Mouse (Mus musculus) intestine, postnatal 0 days (tissue): ENCODE data around the gene 9130023H24Rik. TPM values are rescaled to one million over a fixed set of nuclear protein-coding genes. Genes with fewer than 3 reads are reported as not detected.

Source experiments
- ATAC-seq: fragments of 200-750 bp; cut with Nextera tagmentation; 2 replicates; pipeline ENCODE4 v1.8.0; 2017; ENCODE audit warnings: mild to moderate bottlenecking, moderate TSS enrichment, moderate library complexity
- H3K27ac ChIP-seq: fragments of 300-500 bp; sonication (generic); 2 replicates; pipeline ENCODE4 v1.5.1; 2014; ENCODE audit warnings: mild to moderate bottlenecking, low read depth, low read length, moderate library complexity
- H3K27me3 ChIP-seq: fragments of 300-500 bp; sonication (generic); replicated peaks from 2 replicates; pipeline ENCODE4 v1.6.1; 2014; ENCODE audit warnings: low read length, mixed read lengths; ENCODE audit not compliant: control insufficient read depth, insufficient read depth
- H3K36me3 ChIP-seq: fragments of 300-500 bp; sonication (generic); 2 replicates; pipeline ENCODE4 v1.6.1; 2014; ENCODE audit warnings: mild to moderate bottlenecking, moderate library complexity; ENCODE audit not compliant: control insufficient read depth, insufficient read depth
- H3K4me1 ChIP-seq: fragments of 300-500 bp; sonication (generic); replicated peaks from 2 replicates; pipeline ENCODE4 v1.6.1; 2014; ENCODE audit warnings: antibody characterized with exemption, low read length, mixed read lengths; ENCODE audit not compliant: control insufficient read depth, insufficient read depth
- H3K4me2 ChIP-seq: fragments of 300-500 bp; sonication (generic); replicated peaks from 2 replicates; pipeline ENCODE4 v1.6.1; 2014; ENCODE audit warnings: low read depth, mild to moderate bottlenecking, moderate library complexity
- H3K4me3 ChIP-seq: fragments of 300-500 bp; sonication (generic); 2 replicates; pipeline ENCODE4 v1.5.1; 2014; ENCODE audit warnings: low read depth, low read length
- H3K9ac ChIP-seq: fragments of 300-500 bp; sonication (generic); 2 replicates; pipeline ENCODE4 v1.6.1; 2014; ENCODE audit warnings: mild to moderate bottlenecking, low read depth, low read length
- H3K9me3 ChIP-seq: fragments of 300-500 bp; sonication (generic); 2 replicates; pipeline ENCODE4 v1.6.1; 2016; ENCODE audit warnings: mixed run types; ENCODE audit not compliant: control insufficient read depth
- CTCF ChIP-seq: sonication (generic); IDR thresholded peaks from 2 replicates; pipeline ENCODE4 v1.5.1; 2016; ENCODE audit warnings: low read depth, mild to moderate bottlenecking, control low read depth, antibody characterized with exemption, moderate library complexity
- WGBS: fragments of 180-500 bp; shearing (Covaris S2); extraction: QIAGEN DNeasy Blood & Tissue Kit; methylation state at CpG from one replicate; pipeline ENCODE4 v1.1.7; 2014; 5-methylcytosine and 5-hydroxymethylcytosine counted together
- polyA plus RNA-seq: library from polyadenylated mRNA; unstranded; fragments of >200 nt; fragmentation: Nextera tagmentation; extraction: Ambion mirVana; gene quantifications from 2 replicates; pipeline ENCODE4 v1.2.1, GENCODE M21; 2015

Gene 9130023H24Rik
- polyA plus RNA-seq, 1 experiment from 2014 or later = 3.6 TPM

- H3K9ac ChIP-seq = peak overlapping the region; percentile 26; the same call in 1 of the 2 replicates
- peak overlapping the region; percentile 63 for H3K4me2 ChIP-seq
- H3K9me3 ChIP-seq = no peaks in the 10 kb centered on the region
- WGBS = 74% methylated on average over 10 of the region's 10 CpGs
- H3K36me3 ChIP-seq = peaks cover 28% of the 10 kb centered on the region
- 0 out of 2 replicates have a peak, but pooled peaks cover 6% of the 10 kb centered on the region for H3K4me1 ChIP-seq
- no peak for TF ChIP-seq CTCF
- peak overlapping the region; percentile 56 for H3K4me3 ChIP-seq
- no peaks in the 10 kb centered on the region for H3K27me3 ChIP-seq
- H3K27ac ChIP-seq = no peak overlapping the region
- ATAC-seq = no peak
Observed at GRCm38 (mm10) chr7:128248081-128249042, 10.5 kb upstream of the 9130023H24Rik start.

- H3K27ac ChIP-seq = peak overlapping the region; percentile 69
- H3K36me3 ChIP-seq = peaks cover 25% of the 10 kb centered on the region
- H3K9ac ChIP-seq = peak overlapping the region; percentile 65
- H3K4me1 ChIP-seq = 0 out of 2 replicates have a peak, but pooled peaks cover 5% of the 10 kb centered on the region
- H3K9me3 ChIP-seq = no peaks in the 10 kb centered on the region
- peak; percentile 50; the same call in 1 of the 2 replicates for ATAC-seq
- whole genome bisulfite sequencing = 2% methylated on average over 13 of the region's 13 CpGs
- peak overlapping the region; percentile 63 for H3K4me2 ChIP-seq
- peak overlapping the region; percentile 56 for H3K4me3 ChIP-seq
- H3K27me3 ChIP-seq = no peaks in the 10 kb centered on the region
- TF ChIP-seq CTCF = peak; percentile 85
Observed at GRCm38 (mm10) chr7:128247443-128247842, 9.6 kb upstream of the 9130023H24Rik start.

GRCm38 (mm10) chr7:128246496-128247391 lies 8.9 kb upstream of the 9130023H24Rik start, which contains the start of gene Tgfb1i1:
Gene Tgfb1i1 (plus strand): TSS chr7:128246812.
- Histone ChIP-seq H3K4me1 (0 out of 2 replicates have a peak, but pooled peaks cover 3% of the 10 kb centered on the region), H3K9me3 (no peaks in the 10 kb centered on the region), H3K4me3 (peak within 1 kb of the TSS; percentile 56), H3K27ac (peak within 1 kb of the TSS; percentile 69), H3K9ac (peak within 1 kb of the TSS; percentile 65), H3K36me3 (peaks cover 28% of the 10 kb centered on the region), H3K4me2 (peak within 1 kb of the TSS; percentile 63), H3K27me3 (no peaks in the 10 kb centered on the region)
- 4% methylated on average over 29 of the region's 30 CpGs for WGBS
- ATAC-seq = peak; percentile 47
- TF ChIP-seq CTCF = no peak

- H3K9ac ChIP-seq = no peak overlapping the region
- WGBS = 91% methylated on average over 4 of the region's 4 CpGs
- no peak for ATAC-seq
- peaks cover 40% of the 10 kb centered on the region for H3K36me3 ChIP-seq
- no peaks in the 10 kb centered on the region for H3K27me3 ChIP-seq
- H3K4me2 ChIP-seq = no peak overlapping the region
- TF ChIP-seq CTCF = no peak
- H3K27ac ChIP-seq = no peak overlapping the region
- H3K4me1 ChIP-seq = 0 out of 2 replicates have a peak, but pooled peaks cover 3% of the 10 kb centered on the region
- H3K4me3 ChIP-seq = no peak overlapping the region
- no peaks in the 10 kb centered on the region for H3K9me3 ChIP-seq
Observed at GRCm38 (mm10) chr7:128245547-128245946, 7.7 kb upstream of the 9130023H24Rik start.

- Histone ChIP-seq H3K4me1 (no peaks in the 10 kb centered on the region), H3K9me3 (no peaks in the 10 kb centered on the region), H3K36me3 (peaks cover 47% of the 10 kb centered on the region), H3K27me3 (no peaks in the 10 kb centered on the region), H3K4me2 (no peak overlapping the region), H3K9ac (no peak overlapping the region), H3K4me3 (no peak overlapping the region), H3K27ac (no peak overlapping the region)
- TF ChIP-seq CTCF = no peak
- no peak for ATAC-seq
- 93% methylated on average over 18 of the region's 18 CpGs for WGBS
Observed at GRCm38 (mm10) chr7:128244410-128245025, 6.7 kb upstream of the 9130023H24Rik start.
